Mouse (Mus musculus) hindbrain, embryonic 15.5 days (tissue): ENCODE results near the gene Ugt2b34. TPM values are rescaled to one million over a fixed set of nuclear protein-coding genes. Genes with fewer than 3 reads are reported as not detected.
"Not testable (repeated sequence)": the region's sequence is repeated elsewhere in the genome, so short reads cannot be mapped to it uniquely, and the experiment has no call there.

Experiments used
- ATAC-seq: fragments of 200-750 bp; cut with Nextera tagmentation; 2 replicates; pipeline ENCODE4 v1.8.0; 2017; ENCODE audit warnings: low read depth, moderate number of reproducible peaks, moderate TSS enrichment; ENCODE audit not compliant: low FRiP score
- H3K27ac ChIP-seq: fragments of 300-500 bp; sonication (generic); replicated peaks from 2 replicates; pipeline ENCODE4 v1.5.1; 2015; ENCODE audit warnings: mild to moderate bottlenecking, inconsistent platforms
- H3K27me3 ChIP-seq: fragments of 300-500 bp; sonication (generic); 2 replicates; pipeline ENCODE4 v1.6.1; 2015; ENCODE audit warnings: control low read depth, inconsistent platforms
- H3K36me3 ChIP-seq: fragments of 300-500 bp; sonication (generic); 2 replicates; pipeline ENCODE4 v1.6.1; 2015; ENCODE audit warnings: control low read depth, inconsistent platforms
- H3K4me1 ChIP-seq: fragments of 300-500 bp; sonication (generic); replicated peaks from 2 replicates; pipeline ENCODE4 v1.6.1; 2015; ENCODE audit warnings: control low read depth, inconsistent platforms
- H3K4me2 ChIP-seq: fragments of 300-500 bp; sonication (generic); 2 replicates; pipeline ENCODE4 v1.6.1; 2015; ENCODE audit warnings: moderate library complexity, mild to moderate bottlenecking, inconsistent platforms
- H3K4me3 ChIP-seq: fragments of 300-500 bp; sonication (generic); 2 replicates; pipeline ENCODE4 v1.5.1; 2015; ENCODE audit warnings: mild to moderate bottlenecking, inconsistent platforms
- H3K9ac ChIP-seq: fragments of 300-500 bp; sonication (generic); 2 replicates; pipeline ENCODE4 v1.6.1; 2015; ENCODE audit warnings: inconsistent platforms
- H3K9me3 ChIP-seq: fragments of 300-500 bp; sonication (generic); 2 replicates; pipeline ENCODE4 v1.6.1; 2016; ENCODE audit warnings: control low read depth, inconsistent platforms
- WGBS: fragments of 180-500 bp; shearing (Covaris S2); methylation state at CpG from one replicate; pipeline ENCODE4 v1.1.7; 2015; 5-methylcytosine and 5-hydroxymethylcytosine counted together
- polyA plus RNA-seq: library from polyadenylated mRNA; unstranded; fragments of >200 nt; fragmentation: Nextera tagmentation; extraction: Ambion mirVana; gene quantifications from 2 replicates; pipeline ENCODE4 v1.2.1, GENCODE M21; 2015

Ugt2b34 gene
- polyA plus RNA-seq, 1 experiment from 2014 or later = not detected

- H3K9me3 ChIP-seq = no peaks in the 10 kb centered on the region
- WGBS = 26% methylated on average over 1 of the region's 1 CpGs
- H3K4me2 ChIP-seq = no peak overlapping the region
- H3K4me3 ChIP-seq = no peak overlapping the region
- H3K9ac ChIP-seq = no peak overlapping the region
- H3K27me3 ChIP-seq = no peaks in the 10 kb centered on the region
- no peaks in the 10 kb centered on the region for H3K4me1 ChIP-seq
- no peak for ATAC-seq
- H3K27ac ChIP-seq = no peak overlapping the region
- no peaks in the 10 kb centered on the region for H3K36me3 ChIP-seq
These were observed 49.1 kb downstream of the Ugt2b34 start for GRCm38 (mm10) chr5:86857682-86858081.

- H3K27me3 ChIP-seq, ATAC-seq, H3K4me3 ChIP-seq, H3K27ac ChIP-seq, H3K9me3 ChIP-seq, H3K9ac ChIP-seq, H3K4me2 ChIP-seq, H3K36me3 ChIP-seq, H3K4me1 ChIP-seq: not testable (repeated sequence)
- WGBS = 62% methylated on average over 13 of the region's 13 CpGs
These were observed 50.2 kb downstream of the Ugt2b34 start for GRCm38 (mm10) chr5:86856505-86856904.

- no peaks in the 10 kb centered on the region for H3K4me1 ChIP-seq
- no peak overlapping the region for H3K4me2 ChIP-seq
- H3K9ac ChIP-seq = no peak overlapping the region
- no peaks in the 10 kb centered on the region for H3K36me3 ChIP-seq
- no peaks in the 10 kb centered on the region for H3K27me3 ChIP-seq
- no peaks in the 10 kb centered on the region for H3K9me3 ChIP-seq
- H3K27ac ChIP-seq = no peak overlapping the region
- 58% methylated on average over 5 of the region's 5 CpGs for WGBS
- no peak overlapping the region for H3K4me3 ChIP-seq
- ATAC-seq = no peak
These were observed 55.1 kb downstream of the Ugt2b34 start for GRCm38 (mm10) chr5:86851658-86852057.

- H3K9me3 ChIP-seq = no peaks in the 10 kb centered on the region
- H3K4me3 ChIP-seq = no peak overlapping the region
- H3K4me2 ChIP-seq = no peak overlapping the region
- no peak overlapping the region for H3K27ac ChIP-seq
- ATAC-seq = no peak
- H3K4me1 ChIP-seq = no peaks in the 10 kb centered on the region
- no peaks in the 10 kb centered on the region for H3K27me3 ChIP-seq
- H3K9ac ChIP-seq = no peak overlapping the region
- H3K36me3 ChIP-seq = no peaks in the 10 kb centered on the region
These were observed 56.6 kb downstream of the Ugt2b34 start for GRCm38 (mm10) chr5:86850104-86850503.

GRCm38 (mm10) chr5:86841261-86841660 lies 65.5 kb downstream of the Ugt2b34 start:
- not testable (repeated sequence) for H3K27ac ChIP-seq, H3K36me3 ChIP-seq, H3K4me2 ChIP-seq, H3K27me3 ChIP-seq, H3K4me1 ChIP-seq, H3K4me3 ChIP-seq, H3K9me3 ChIP-seq, ATAC-seq, H3K9ac ChIP-seq

- Histone ChIP-seq H3K36me3 (peaks cover 16% of the 10 kb centered on the region), H3K9ac (no peak overlapping the region), H3K27ac (no peak overlapping the region), H3K4me1 (no peaks in the 10 kb centered on the region), H3K27me3 (no peaks in the 10 kb centered on the region), H3K4me2 (no peak overlapping the region), H3K9me3 (no peaks in the 10 kb centered on the region), H3K4me3 (no peak overlapping the region)
- whole genome bisulfite sequencing = 89% methylated on average over 2 of the region's 2 CpGs
- no peak for ATAC-seq
These were observed 66.5 kb downstream of the Ugt2b34 start for GRCm38 (mm10) chr5:86840207-86840606.

Other genes with a start within 250 kb of the Ugt2b34 start
- gene Tmprss11b, start 230.6 kb downstream of the Ugt2b34 start, polyA plus RNA-seq = not detected in 2 replicates
- gene Tmprss11e, start 161.1 kb downstream of the Ugt2b34 start, polyA plus RNA-seq = not detected in 2 replicates
- gene Ythdc1, start 102.7 kb downstream of the Ugt2b34 start, polyA plus RNA-seq = 35.1 and 35.6 TPM in 2 replicates
- gene Ugt2b1, start 19.6 kb upstream of the Ugt2b34 start, polyA plus RNA-seq = not detected in 2 replicates
- gene Ugt2b35, start 93.9 kb upstream of the Ugt2b34 start, polyA plus RNA-seq = not detected in 2 replicates
- not detected in 2 replicates for gene Ugt2b36, start 185.6 kb upstream of the Ugt2b34 start, polyA plus RNA-seq
- gene Ugt2b5, start 233.4 kb upstream of the Ugt2b34 start, polyA plus RNA-seq = 0.13 TPM in 1 of 2 replicates, not detected in the other